Mouse (Mus musculus) hindbrain, embryonic 16.5 days (tissue): ENCODE data around the gene Kcnq2. TPM values are rescaled to one million over a fixed set of nuclear protein-coding genes. Genes with fewer than 3 reads are reported as not detected.

Experiments used
- ATAC-seq: fragments of 200-750 bp; cut with Nextera tagmentation; 2 replicates; pipeline ENCODE4 v1.8.0; 2017; ENCODE audit warnings: moderate TSS enrichment, moderate library complexity
- H3K27ac ChIP-seq: fragments of 300-500 bp; sonication (generic); 2 replicates; pipeline ENCODE4 v1.5.1; 2014; ENCODE audit warnings: low read depth, mild to moderate bottlenecking, control low read depth, low read length, moderate library complexity
- H3K27me3 ChIP-seq: fragments of 300-500 bp; sonication (generic); replicated peaks from 2 replicates; pipeline ENCODE4 v1.6.1; 2014; ENCODE audit warnings: low read length; ENCODE audit not compliant: control insufficient read depth, insufficient read depth
- H3K36me3 ChIP-seq: fragments of 300-500 bp; sonication (generic); 2 replicates; pipeline ENCODE4 v1.6.1; 2014; ENCODE audit warnings: mild to moderate bottlenecking, low read length, moderate library complexity, mixed read lengths; ENCODE audit not compliant: control insufficient read depth, insufficient read depth
- H3K4me1 ChIP-seq: fragments of 300-500 bp; sonication (generic); 2 replicates; pipeline ENCODE4 v1.6.1; 2014; ENCODE audit warnings: low read depth, low read length; ENCODE audit not compliant: control insufficient read depth, insufficient read depth
- H3K4me2 ChIP-seq: fragments of 300-500 bp; sonication (generic); 2 replicates; pipeline ENCODE4 v1.6.1; 2014; ENCODE audit warnings: mild to moderate bottlenecking, low read length, control low read depth, moderate library complexity
- H3K4me3 ChIP-seq: fragments of 300-500 bp; sonication (generic); 2 replicates; pipeline ENCODE4 v1.5.1; 2014; ENCODE audit warnings: mild to moderate bottlenecking, low read length, control low read depth, moderate library complexity
- H3K9ac ChIP-seq: fragments of 300-500 bp; sonication (generic); 2 replicates; pipeline ENCODE4 v1.6.1; 2014; ENCODE audit warnings: low read depth, mild to moderate bottlenecking, control low read depth, low read length, moderate library complexity
- H3K9me3 ChIP-seq: fragments of 300-500 bp; sonication (generic); 2 replicates; pipeline ENCODE4 v1.6.1; 2014; ENCODE audit warnings: mild to moderate bottlenecking, low read length, moderate library complexity; ENCODE audit not compliant: control insufficient read depth
- WGBS: fragments of 180-500 bp; shearing (Covaris S2); extraction: QIAGEN DNeasy Blood & Tissue Kit; methylation state at CpG from one replicate; pipeline ENCODE4 v1.1.7; 2014; 5-methylcytosine and 5-hydroxymethylcytosine counted together
- polyA plus RNA-seq: library from polyadenylated mRNA; unstranded; fragments of >200 nt; fragmentation: Nextera tagmentation; extraction: Ambion mirVana; gene quantifications from 2 replicates; pipeline ENCODE4 v1.2.1, GENCODE M21; 2015

Kcnq2 gene
- polyA plus RNA-seq, 1 experiment from 2014 or later = 41.4 TPM

DNA sequence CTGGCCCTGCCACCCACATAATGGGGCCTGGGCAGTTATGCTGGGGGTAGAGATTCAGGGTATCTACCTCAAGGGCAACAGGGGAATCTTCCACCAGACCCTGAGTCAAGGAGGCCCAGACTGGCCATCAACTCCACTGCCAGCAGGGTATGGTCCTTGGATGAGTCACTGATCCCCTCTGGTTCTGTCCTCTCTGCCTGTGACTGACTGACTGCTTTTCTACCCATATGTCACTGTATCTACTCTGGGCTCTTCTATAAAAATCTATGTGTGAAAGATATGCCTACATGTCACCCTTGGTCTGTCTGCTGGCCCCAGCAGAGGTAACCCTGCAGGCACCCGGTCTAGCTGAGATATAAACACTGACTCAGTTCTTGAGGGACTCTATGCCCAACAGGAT lies 18.0 kb upstream of the Kcnq2 start:
- Histone ChIP-seq H3K9ac (no peak overlapping the region), H3K4me1 (peaks cover 21% of the 10 kb centered on the region), H3K9me3 (no peaks in the 10 kb centered on the region), H3K4me2 (no peak overlapping the region), H3K36me3 (peaks cover 12% of the 10 kb centered on the region; the same call in 1 of the 2 replicates), H3K4me3 (no peak overlapping the region), H3K27ac (no peak overlapping the region), H3K27me3 (no peaks in the 10 kb centered on the region)
- ATAC-seq = no peak
- 79% methylated on average over 1 of the region's 1 CpGs for WGBS

DNA sequence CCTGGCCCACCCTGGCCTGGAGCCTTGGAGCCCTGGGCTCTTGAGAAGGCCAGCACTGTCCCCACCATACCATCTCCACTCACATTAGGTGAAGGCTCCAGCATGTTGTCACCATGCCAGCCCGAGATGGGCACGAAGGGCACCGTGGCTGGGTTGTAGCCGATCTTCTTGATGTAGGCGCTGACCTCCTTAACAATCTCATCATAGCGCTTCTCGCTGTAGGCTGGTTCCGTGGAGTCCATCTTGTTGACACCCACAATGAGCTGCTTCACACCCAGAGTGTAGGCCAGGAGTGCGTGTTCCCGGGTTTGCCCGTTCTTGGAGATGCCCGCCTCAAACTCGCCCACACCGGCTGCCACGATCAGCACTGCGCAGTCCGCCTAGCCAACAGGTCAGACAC lies 17.6 kb upstream of the Kcnq2 start:
- Histone ChIP-seq H3K27ac (no peak overlapping the region), H3K36me3 (peaks cover 13% of the 10 kb centered on the region; the same call in 1 of the 2 replicates), H3K4me3 (no peak overlapping the region), H3K4me1 (peaks cover 22% of the 10 kb centered on the region), H3K4me2 (no peak overlapping the region), H3K27me3 (no peaks in the 10 kb centered on the region), H3K9me3 (no peaks in the 10 kb centered on the region), H3K9ac (no peak overlapping the region)
- WGBS = 96% methylated on average over 17 of the region's 17 CpGs
- no peak for ATAC-seq

DNA sequence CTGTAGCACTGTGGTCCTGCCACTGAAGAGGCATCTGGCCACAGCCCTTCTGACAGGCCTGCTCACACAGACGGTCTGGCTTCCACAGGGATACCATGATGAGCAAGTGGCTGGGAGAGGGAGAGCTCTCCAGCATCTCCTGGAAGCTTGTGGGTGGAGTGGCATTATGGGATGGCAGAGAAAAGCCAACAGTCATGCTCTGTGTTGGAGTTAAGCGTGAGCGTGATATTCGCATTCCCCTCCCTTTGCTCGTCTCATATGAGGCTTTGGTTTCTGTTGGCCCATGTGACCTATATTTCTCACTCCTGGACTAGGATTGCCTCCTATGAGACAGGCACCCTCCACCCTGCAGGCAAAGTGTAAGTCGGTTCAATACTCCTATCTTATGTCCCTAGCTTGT lies 15.2 kb upstream of the Kcnq2 start:
- H3K9ac ChIP-seq = no peak overlapping the region
- peaks cover 16% of the 10 kb centered on the region; the same call in 1 of the 2 replicates for H3K36me3 ChIP-seq
- no peak for ATAC-seq
- no peak overlapping the region for H3K4me3 ChIP-seq
- no peak overlapping the region for H3K4me2 ChIP-seq
- 74% methylated on average over 6 of the region's 6 CpGs for WGBS
- no peak overlapping the region for H3K27ac ChIP-seq
- no peaks in the 10 kb centered on the region for H3K9me3 ChIP-seq
- peaks cover 17% of the 10 kb centered on the region for H3K4me1 ChIP-seq
- H3K27me3 ChIP-seq = no peaks in the 10 kb centered on the region

DNA sequence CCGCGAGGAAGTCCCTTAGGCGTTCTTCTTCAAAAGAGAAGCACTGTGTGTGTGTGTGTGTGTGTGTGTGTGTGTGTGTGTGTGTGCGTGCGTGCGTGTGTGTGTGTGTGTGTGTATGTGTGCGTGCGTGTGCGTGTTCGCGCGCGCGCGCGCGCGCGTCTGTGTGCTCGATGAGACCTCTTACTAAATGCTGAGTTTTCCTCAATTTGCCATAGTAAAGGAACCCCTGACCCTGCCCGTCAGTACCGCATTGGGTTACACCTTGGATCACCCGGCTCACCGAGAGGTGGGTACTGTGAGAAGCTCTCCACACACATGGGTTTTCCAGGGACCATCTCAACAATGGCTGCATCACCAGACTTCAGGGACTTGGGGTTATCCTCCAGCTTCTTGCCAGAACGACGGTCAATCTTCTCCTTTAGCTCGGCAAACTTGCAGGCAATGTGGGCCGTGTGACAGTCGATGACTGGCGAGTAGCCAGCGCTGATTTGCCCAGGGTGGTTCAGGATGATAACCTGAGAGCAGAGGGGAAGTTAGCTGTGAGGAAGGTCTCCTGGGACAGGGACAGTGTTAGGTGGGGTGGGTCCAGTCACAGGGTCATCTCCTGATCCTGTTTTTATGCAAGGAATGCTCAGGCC lies 13.3 kb upstream of the Kcnq2 start:
- Histone ChIP-seq H3K27ac (no peak overlapping the region), H3K27me3 (no peaks in the 10 kb centered on the region), H3K36me3 (peaks cover 16% of the 10 kb centered on the region; the same call in 1 of the 2 replicates), H3K4me1 (peaks cover 8% of the 10 kb centered on the region; the same call in 1 of the 2 replicates), H3K9ac (no peak overlapping the region; the same call in 1 of the 2 replicates), H3K4me2 (peak overlapping the region; percentile 70), H3K4me3 (peak overlapping the region; percentile 39), H3K9me3 (no peaks in the 10 kb centered on the region)
- 17% methylated on average over 29 of the region's 31 CpGs for WGBS
- ATAC-seq = no peak

DNA sequence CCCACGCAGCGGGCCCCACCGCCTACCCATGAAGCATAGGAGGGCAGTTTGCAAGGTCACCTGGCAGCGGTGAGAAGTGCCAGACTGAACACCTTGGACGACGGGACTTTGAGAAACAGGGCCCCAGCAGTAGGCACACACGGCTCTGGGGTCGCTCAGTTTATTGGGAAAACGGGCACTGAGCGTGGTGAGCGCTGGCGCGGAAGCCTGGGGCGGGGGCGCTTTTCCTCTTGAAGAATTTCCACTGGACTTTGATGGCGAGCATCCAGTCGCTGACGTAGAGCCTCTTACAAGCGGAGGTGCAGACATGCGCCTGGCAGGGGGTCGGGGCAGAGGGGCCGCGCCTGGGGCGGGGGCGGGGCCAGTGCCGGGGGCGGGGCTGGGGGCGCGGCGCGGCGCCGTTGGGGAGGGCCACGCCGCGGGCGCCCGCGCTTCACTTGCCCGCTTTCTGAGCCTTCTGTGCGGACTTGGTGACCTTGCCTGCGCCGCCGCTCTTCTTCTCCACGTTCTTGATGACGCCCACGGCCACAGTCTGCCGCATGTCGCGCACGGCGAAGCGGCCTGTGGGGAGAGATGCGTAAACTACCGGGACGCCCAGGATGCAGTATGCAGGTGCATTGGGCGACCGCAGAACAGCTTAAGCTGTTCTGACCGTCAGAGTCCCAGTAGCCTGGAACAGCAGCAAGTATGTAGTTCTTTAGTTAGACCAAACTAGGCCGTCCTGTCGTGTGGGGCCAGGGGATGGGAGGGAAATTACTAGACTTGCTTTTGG lies 12.6 kb upstream of the Kcnq2 start:
- Histone ChIP-seq H3K4me3 (peak overlapping the region; percentile 39), H3K9me3 (no peaks in the 10 kb centered on the region), H3K9ac (peak overlapping the region; percentile 52), H3K36me3 (peaks cover 11% of the 10 kb centered on the region; the same call in 1 of the 2 replicates), H3K4me2 (peak overlapping the region; percentile 70), H3K27me3 (no peaks in the 10 kb centered on the region), H3K4me1 (peaks cover 8% of the 10 kb centered on the region; the same call in 1 of the 2 replicates), H3K27ac (no peak overlapping the region)
- no peak for ATAC-seq
- WGBS = 4% methylated on average over 44 of the region's 61 CpGs

DNA sequence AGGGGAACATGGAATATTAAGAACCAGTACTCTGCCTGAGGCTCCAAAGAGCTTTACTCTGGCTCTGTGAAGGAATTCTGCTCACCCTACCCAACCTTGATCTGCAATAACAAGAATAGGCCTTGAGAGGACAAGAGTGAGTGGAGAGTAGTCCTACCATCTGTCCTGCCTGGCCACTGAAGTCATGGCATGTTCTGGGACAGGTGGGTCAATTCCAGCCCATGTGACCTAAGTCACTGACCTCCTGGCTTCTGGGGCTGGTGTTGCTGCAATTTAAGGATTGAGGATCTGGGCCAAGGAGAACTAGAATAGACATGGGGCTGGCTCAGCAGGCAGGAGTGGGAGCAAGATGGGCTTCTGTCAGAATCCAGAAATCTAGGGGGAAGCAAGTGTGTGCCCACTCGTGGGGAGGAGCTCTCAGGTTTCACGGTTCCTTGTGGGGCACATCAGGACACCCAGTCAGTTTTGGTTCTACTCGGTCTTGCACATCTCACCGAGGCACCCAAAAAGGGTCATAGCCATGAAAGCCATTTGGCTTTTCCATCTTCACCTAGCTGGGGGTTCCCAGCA lies 12.0 kb upstream of the Kcnq2 start:
- Histone ChIP-seq H3K9ac (no peak overlapping the region), H3K27me3 (no peaks in the 10 kb centered on the region), H3K27ac (no peak overlapping the region), H3K9me3 (no peaks in the 10 kb centered on the region), H3K4me2 (peak overlapping the region; percentile 70), H3K4me1 (peaks cover 8% of the 10 kb centered on the region; the same call in 1 of the 2 replicates), H3K36me3 (peaks cover 8% of the 10 kb centered on the region; the same call in 1 of the 2 replicates), H3K4me3 (no peak overlapping the region)
- ATAC-seq = no peak
- 46% methylated on average over 4 of the region's 4 CpGs for WGBS

DNA sequence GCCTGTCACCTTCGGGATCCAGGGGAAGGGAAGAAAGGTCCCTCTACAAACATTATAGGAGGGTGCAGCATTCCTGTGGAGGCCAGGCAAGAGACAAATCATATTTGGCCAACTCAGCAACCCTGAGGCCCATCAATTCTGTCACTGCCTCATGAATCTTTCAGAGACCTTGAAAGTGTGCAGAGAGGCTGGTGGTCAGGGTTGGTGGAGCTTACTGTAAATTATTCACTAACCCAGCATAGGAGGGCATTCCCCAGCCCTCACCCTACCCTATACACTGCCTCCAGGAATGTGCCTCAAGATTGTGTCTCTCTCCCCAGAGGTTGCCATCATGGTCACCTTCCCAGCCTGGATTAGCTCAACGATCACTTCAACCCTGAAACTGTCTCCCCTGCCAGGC lies 9.6 kb upstream of the Kcnq2 start:
- Histone ChIP-seq H3K27me3 (no peaks in the 10 kb centered on the region), H3K27ac (no peak overlapping the region), H3K9me3 (no peaks in the 10 kb centered on the region), H3K4me1 (peaks cover 8% of the 10 kb centered on the region; the same call in 1 of the 2 replicates), H3K4me3 (no peak overlapping the region), H3K36me3 (peaks cover 7% of the 10 kb centered on the region; the same call in 1 of the 2 replicates), H3K9ac (no peak overlapping the region), H3K4me2 (no peak overlapping the region)
- no peak for ATAC-seq
- 81% methylated on average over 2 of the region's 2 CpGs for WGBS

DNA sequence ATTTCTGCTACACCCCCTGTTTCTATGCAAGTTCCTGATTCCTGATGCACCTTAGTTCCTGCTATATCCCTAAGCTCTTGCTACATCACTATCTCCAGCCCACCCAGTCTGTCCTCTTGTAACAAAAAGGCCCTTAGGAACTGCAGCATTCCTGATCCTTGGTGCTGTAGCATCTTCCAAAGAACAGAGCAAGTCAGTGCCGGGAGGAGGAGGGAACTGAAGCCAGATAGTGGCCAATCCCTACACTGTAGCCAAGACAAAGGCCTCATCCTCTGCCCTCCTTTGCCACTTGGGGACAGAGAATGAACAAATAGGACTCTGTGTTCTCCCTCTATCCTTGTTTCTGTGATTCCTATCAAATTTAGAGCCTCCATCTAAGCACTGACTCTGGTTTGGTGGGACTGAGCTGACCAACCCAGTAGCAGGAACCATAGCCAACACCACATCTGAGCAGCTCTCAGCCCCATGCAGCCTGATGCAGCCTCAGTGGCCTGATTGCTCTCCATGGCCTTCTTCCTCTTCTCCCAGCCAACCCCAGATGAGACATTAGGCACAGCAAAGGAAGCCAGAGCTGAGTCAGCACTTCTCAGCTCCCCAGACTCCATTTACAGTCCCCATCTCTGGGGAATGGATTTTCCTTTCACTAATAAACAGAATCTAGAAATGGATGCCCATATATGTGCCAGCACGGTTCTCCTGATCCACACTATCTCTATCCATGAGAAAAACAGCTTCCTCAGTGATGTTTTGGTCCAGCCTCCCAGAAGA lies 8.6 kb upstream of the Kcnq2 start:
- Histone ChIP-seq H3K4me1 (peaks cover 8% of the 10 kb centered on the region; the same call in 1 of the 2 replicates), H3K4me2 (no peak overlapping the region), H3K27ac (no peak overlapping the region), H3K36me3 (0 out of 2 replicates have a peak, but pooled peaks cover 4% of the 10 kb centered on the region), H3K27me3 (no peaks in the 10 kb centered on the region), H3K4me3 (no peak overlapping the region), H3K9ac (no peak overlapping the region), H3K9me3 (no peaks in the 10 kb centered on the region)
- WGBS = 62% methylated on average over 2 of the region's 2 CpGs
- ATAC-seq = no peak
